8 mouse cellular contexts compared by ENCODE assay signal in the genomic region with DNA sequence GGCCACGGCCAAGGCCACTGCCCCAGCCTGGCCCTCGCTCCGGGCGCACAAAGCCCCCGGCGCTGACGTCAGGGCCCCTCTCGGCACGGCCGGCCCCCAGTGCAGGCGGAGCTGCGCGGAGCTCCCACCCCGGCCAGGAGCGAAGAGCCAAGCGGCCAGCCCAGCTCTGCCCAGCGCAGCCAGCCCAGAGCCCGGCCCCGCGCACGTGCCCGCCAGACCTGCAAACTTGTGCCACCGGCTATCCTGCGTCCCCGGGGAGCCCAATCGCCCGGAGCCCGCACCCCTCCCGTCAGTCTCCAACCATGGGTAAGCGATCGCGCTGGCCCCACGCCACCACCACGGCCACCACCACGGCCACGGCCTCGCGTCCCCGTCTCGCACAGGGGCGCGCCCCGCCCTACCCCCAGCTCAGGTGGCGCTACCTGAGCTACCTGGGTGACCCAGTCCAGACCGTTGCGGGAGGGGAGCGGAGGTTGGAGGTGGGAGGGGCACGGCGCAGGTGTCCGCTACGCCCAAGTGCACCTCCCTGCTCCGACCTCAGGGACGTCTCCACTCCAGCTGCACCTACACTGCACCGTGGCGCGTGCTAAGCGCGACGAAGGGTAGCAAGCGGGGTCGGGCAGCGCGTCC. TPM values are rescaled to one million over a fixed set of nuclear protein-coding genes. Genes with fewer than 3 reads are reported as not detected.
DNase-seq lines count a peak whose midpoint lies in the region; ATAC-seq and TF ChIP-seq lines count a peak whose summit lies in the region.

Gpm6b (plus strand) TSS at position 81 of the 630 bp plus-strand sequence.

- WGBS in intestine, embryonic 15.5 days = 22% methylated on average over 63 of the region's 63 CpGs

- peak; percentile 95 for ATAC-seq in intestine, embryonic 15.5 days

- TF ChIP-seq POLR2A in cortical plate, adult 2 months (IDR thresholded peaks at IDR 0.05; ENCODE audit: extremely low read depth, insufficient read depth, low read length) = no peak

- TF ChIP-seq CTCF in cortical plate, adult 2 months (IDR thresholded peaks at IDR 0.05; ENCODE audit: extremely low read depth, insufficient read depth, low read length) = no peak

- peak within 1 kb of the TSS; percentile 88 for H3K4me2 ChIP-seq in intestine, embryonic 15.5 days (replicated peaks)

- DNase-seq in left cerebral cortex, adult 18-20 months (ENCODE audit: low spot score in 2 of 2) = peak; percentile 33 to 57
- no peak for DNase-seq in left cerebral cortex, adult 11 months (ENCODE audit: low spot score)
- DNase-seq in heart, adult 11 months = peak; percentile 95
- DNase-seq in left cerebral cortex, postnatal 36 days (ENCODE audit: low spot score in 2 of 2) = peak; percentile 34 to 56
- DNase-seq in mesoderm, embryonic 11.5 days (ENCODE audit: low read depth, low spot score) = peak; percentile 43
- DNase-seq in right cerebral cortex, postnatal 4 days = peak; percentile 50

- peak within 1 kb of the TSS; percentile 45 for H3K9ac ChIP-seq in intestine, embryonic 15.5 days

- no peaks in the 10 kb centered on the region for H3K36me3 ChIP-seq in intestine, embryonic 15.5 days

- peaks cover 25% of the 10 kb centered on the region for H3K27me3 ChIP-seq in intestine, embryonic 15.5 days (replicated peaks)

- H3K4me1 ChIP-seq in cortical plate, adult 2 months (ENCODE audit: control insufficient read depth, insufficient read depth, low read length) = no peaks in the 10 kb centered on the region
- no peaks in the 10 kb centered on the region for H3K4me1 ChIP-seq in intestine, embryonic 15.5 days (replicated peaks)

- intact Hi-C loops in left cerebral cortex, postnatal 36 days (cut with DNase I) = loop anchor here (2.0 to 5.0 kb wide), 2 partner anchors 66 to 113 kb away; no protein-coding TSS in a partner anchor

- peak within 1 kb of the TSS; percentile 89 for H3K27ac ChIP-seq in cortical plate, adult 2 months (ENCODE audit: insufficient read depth, low read length)
- H3K27ac ChIP-seq in intestine, embryonic 15.5 days = no peak within 1 kb of the TSS

- peak within 1 kb of the TSS; percentile 91 for H3K4me3 ChIP-seq in cortical plate, adult 2 months (ENCODE audit: insufficient read depth, low read length)
- H3K4me3 ChIP-seq in intestine, embryonic 15.5 days (replicated peaks) = peak within 1 kb of the TSS; percentile 49

- H3K9me3 ChIP-seq in intestine, embryonic 15.5 days = no peaks in the 10 kb centered on the region

RNA-seq across cellular contexts. Expression of gene Gpm6b, which starts in this region (rescaled TPM):
- total RNA-seq in left cerebral cortex, adult 18-20 months (2021) = 100 to 1,000 TPM; 607 to 613 TPM
- 609 and 616 TPM in 2 replicates for polyA plus RNA-seq in cortical plate, adult 2 months (2012; rRNA removed)
- 22.6 and 23.1 TPM in 2 replicates for polyA plus RNA-seq in intestine, embryonic 15.5 days (2015; fragmentation: Nextera tagmentation; extraction: Ambion mirVana)
- total RNA-seq in left cerebral cortex, postnatal 36 days (2021) = 100 to 1,000 TPM; 654 to 678 TPM

Comparison
In these comparisons a context has a peak if more than half of its experiments do, and no peak if none do; other contexts are left out.
1. RNA of gene Gpm6b (polyA plus RNA-seq): 609 to 616 TPM in cortical plate, adult 2 months; 22.6 to 23.1 TPM in intestine, embryonic 15.5 days; every median in the first group is over 10 times any median in the second.